Mouse (Mus musculus): ENCODE data around the gene Nup155. TPM values are rescaled to one million over a fixed set of nuclear protein-coding genes. Genes with fewer than 3 reads are reported as not detected.
A peak's percentile ranks its signal among the peaks of the same experiment; 100 is the strongest.
"Not testable (repeated sequence)": the region's sequence is repeated elsewhere in the genome, so short reads cannot be mapped to it uniquely, and the experiment has no call there.

Gene Nup155
- polyA plus RNA-seq (2015; fragmentation: Nextera tagmentation; extraction: Ambion mirVana) = 11.6 and 16.5 TPM in 2 replicates

- ATAC-seq (ENCODE audit: low read depth) = peak; percentile 93
- WGBS (ENCODE audit: insufficient replicate concordance) = under 1% methylated on average over 54 of the region's 54 CpGs
- Histone ChIP-seq H3K4me3 (replicated peaks) (peak within 1 kb of the TSS; percentile 73), H3K36me3 (peaks cover 28% of the 10 kb centered on the region), H3K4me2 (peak within 1 kb of the TSS; percentile 76), H3K27me3 (no peaks in the 10 kb centered on the region), H3K27ac (peak within 1 kb of the TSS; percentile 76), H3K4me1 (replicated peaks) (peaks cover 26% of the 10 kb centered on the region), H3K9me3 (replicated peaks) (no peaks in the 10 kb centered on the region), H3K9ac (peak within 1 kb of the TSS; percentile 81)
- peak; percentile 82 for DNase-seq
These were observed at the start of gene Nup155 for GRCm38 (mm10) chr15:8108966-8109743. Nup155 (plus strand) TSS chr15:8109273.

GRCm38 (mm10) chr15:8065221-8065620 is 43.9 kb upstream of the Nup155 start:
- WGBS (ENCODE audit: insufficient replicate concordance) = 67% methylated on average over 6 of the region's 6 CpGs

GRCm38 (mm10) chr15:8073159-8073558 is 35.9 kb upstream of the Nup155 start:
- not testable (repeated sequence) for H3K4me3 ChIP-seq (replicated peaks); H3K9me3 ChIP-seq (replicated peaks); ATAC-seq (ENCODE audit: low read depth); H3K27ac ChIP-seq; H3K4me1 ChIP-seq (replicated peaks); DNase-seq; H3K4me2 ChIP-seq; H3K27me3 ChIP-seq; H3K9ac ChIP-seq
- 74% methylated on average over 3 of the region's 3 CpGs for WGBS (ENCODE audit: insufficient replicate concordance)
- peaks cover 29% of the 10 kb centered on the region for H3K36me3 ChIP-seq

More at GRCm38 (mm10) chr15:8065221-8065620, 43.9 kb upstream of the Nup155 start:
- ATAC-seq (ENCODE audit: low read depth) (no peak), DNase-seq (no peak)
- Histone ChIP-seq H3K4me3 (replicated peaks) (no peak overlapping the region), H3K4me2 (no peak overlapping the region), H3K27me3 (no peaks in the 10 kb centered on the region), H3K9me3 (replicated peaks) (no peaks in the 10 kb centered on the region), H3K36me3 (peaks cover 3% of the 10 kb centered on the region; the same call in 1 of the 2 replicates), H3K4me1 (replicated peaks) (no peaks in the 10 kb centered on the region), H3K27ac (no peak overlapping the region), H3K9ac (no peak overlapping the region)

- no peaks in the 10 kb centered on the region for H3K4me1 ChIP-seq (replicated peaks)
- H3K27ac ChIP-seq = no peak overlapping the region
- DNase-seq (no peak), ATAC-seq (ENCODE audit: low read depth) (no peak)
- WGBS (ENCODE audit: insufficient replicate concordance) = 87% methylated on average over 8 of the region's 8 CpGs
- H3K27me3 ChIP-seq = no peaks in the 10 kb centered on the region
- H3K36me3 ChIP-seq = peaks cover 33% of the 10 kb centered on the region
- no peak overlapping the region for H3K4me3 ChIP-seq (replicated peaks)
- H3K4me2 ChIP-seq = no peak overlapping the region
- H3K9me3 ChIP-seq (replicated peaks) = no peaks in the 10 kb centered on the region
- no peak overlapping the region for H3K9ac ChIP-seq
These were observed 26.9 kb upstream of the Nup155 start for GRCm38 (mm10) chr15:8082139-8082538.

GRCm38 (mm10) chr15:8087293-8087692 is 21.8 kb upstream of the Nup155 start:
- H3K27me3 ChIP-seq = no peaks in the 10 kb centered on the region
- H3K9me3 ChIP-seq (replicated peaks) = no peaks in the 10 kb centered on the region
- no peaks in the 10 kb centered on the region for H3K4me1 ChIP-seq (replicated peaks)
- H3K4me2 ChIP-seq = no peak overlapping the region
- no peak overlapping the region for H3K4me3 ChIP-seq (replicated peaks)
- no peak for DNase-seq
- ATAC-seq (ENCODE audit: low read depth) = no peak
- no peak overlapping the region for H3K27ac ChIP-seq
- H3K36me3 ChIP-seq = peaks cover 24% of the 10 kb centered on the region
- no peak overlapping the region for H3K9ac ChIP-seq
- WGBS (ENCODE audit: insufficient replicate concordance) = 86% methylated on average over 4 of the region's 4 CpGs

GRCm38 (mm10) chr15:8088715-8089114 is 20.4 kb upstream of the Nup155 start:
- Histone ChIP-seq H3K36me3 (peaks cover 38% of the 10 kb centered on the region), H3K27ac (no peak overlapping the region), H3K9ac (no peak overlapping the region), H3K9me3 (replicated peaks) (no peaks in the 10 kb centered on the region), H3K4me1 (replicated peaks) (no peaks in the 10 kb centered on the region), H3K4me3 (replicated peaks) (no peak overlapping the region), H3K27me3 (no peaks in the 10 kb centered on the region), H3K4me2 (no peak overlapping the region)
- no peak for DNase-seq
- ATAC-seq (ENCODE audit: low read depth) = no peak
- WGBS (ENCODE audit: insufficient replicate concordance) = 71% methylated on average over 3 of the region's 3 CpGs

GRCm38 (mm10) chr15:8090685-8091084 is 18.4 kb upstream of the Nup155 start:
- no peaks in the 10 kb centered on the region for H3K4me1 ChIP-seq (replicated peaks)
- H3K9me3 ChIP-seq (replicated peaks) = no peaks in the 10 kb centered on the region
- H3K36me3 ChIP-seq = peaks cover 55% of the 10 kb centered on the region
- no peak overlapping the region for H3K4me3 ChIP-seq (replicated peaks)
- no peak overlapping the region for H3K27ac ChIP-seq
- H3K9ac ChIP-seq = no peak overlapping the region
- no peak for DNase-seq
- no peaks in the 10 kb centered on the region for H3K27me3 ChIP-seq
- no peak overlapping the region for H3K4me2 ChIP-seq
- ATAC-seq (ENCODE audit: low read depth) = no peak
- 87% methylated on average over 2 of the region's 2 CpGs for WGBS (ENCODE audit: insufficient replicate concordance)

GRCm38 (mm10) chr15:8092668-8093067 is 16.4 kb upstream of the Nup155 start:
- not testable (repeated sequence) for H3K9me3 ChIP-seq (replicated peaks); DNase-seq; H3K4me1 ChIP-seq (replicated peaks); H3K27ac ChIP-seq; H3K27me3 ChIP-seq; ATAC-seq (ENCODE audit: low read depth); H3K9ac ChIP-seq; H3K4me3 ChIP-seq (replicated peaks); H3K4me2 ChIP-seq
- 81% methylated on average over 1 of the region's 1 CpGs for WGBS (ENCODE audit: insufficient replicate concordance)
- H3K36me3 ChIP-seq = peaks cover 66% of the 10 kb centered on the region

- WGBS (ENCODE audit: insufficient replicate concordance) = 14% methylated on average over 7 of the region's 7 CpGs
- H3K4me1 ChIP-seq (replicated peaks) = peaks cover 7% of the 10 kb centered on the region; the same call in 1 of the 2 replicates
- peak; percentile 73 for DNase-seq
- peak overlapping the region; percentile 89 for H3K4me3 ChIP-seq (replicated peaks)
- peaks cover 37% of the 10 kb centered on the region for H3K36me3 ChIP-seq
- H3K27ac ChIP-seq = no peak overlapping the region
- H3K9ac ChIP-seq = peak overlapping the region; percentile 49
- H3K27me3 ChIP-seq = no peaks in the 10 kb centered on the region
- peak overlapping the region; percentile 64 for H3K4me2 ChIP-seq
- ATAC-seq (ENCODE audit: low read depth) = peak; percentile 56
- H3K9me3 ChIP-seq (replicated peaks) = no peaks in the 10 kb centered on the region
These were observed 11.2 kb upstream of the Nup155 start for GRCm38 (mm10) chr15:8097853-8098252.

GRCm38 (mm10) chr15:8098774-8099749 is 10.0 kb upstream of the Nup155 start, which contains the start of gene Wdr70:
Wdr70 (minus strand) TSS chr15:8099209.
- Histone ChIP-seq H3K4me1 (replicated peaks) (peaks cover 7% of the 10 kb centered on the region; the same call in 1 of the 2 replicates), H3K9ac (peak within 1 kb of the TSS; percentile 88), H3K4me2 (peak within 1 kb of the TSS; percentile 64), H3K27me3 (no peaks in the 10 kb centered on the region), H3K27ac (peak within 1 kb of the TSS; percentile 47; the same call in 1 of the 2 replicates), H3K4me3 (replicated peaks) (peak within 1 kb of the TSS; percentile 89), H3K36me3 (peaks cover 26% of the 10 kb centered on the region), H3K9me3 (replicated peaks) (no peaks in the 10 kb centered on the region)
- DNase-seq = peak; percentile 92
- WGBS (ENCODE audit: insufficient replicate concordance) = 2% methylated on average over 56 of the region's 56 CpGs
- ATAC-seq (ENCODE audit: low read depth) = peak; percentile 91

- H3K4me3 ChIP-seq (replicated peaks); DNase-seq; H3K4me2 ChIP-seq; H3K36me3 ChIP-seq; H3K27ac ChIP-seq; H3K27me3 ChIP-seq; ATAC-seq (ENCODE audit: low read depth); H3K9me3 ChIP-seq (replicated peaks); H3K9ac ChIP-seq; H3K4me1 ChIP-seq (replicated peaks): not testable (repeated sequence)
- 80% methylated on average over 15 of the region's 15 CpGs for WGBS (ENCODE audit: insufficient replicate concordance)
These were observed 7.0 kb upstream of the Nup155 start for GRCm38 (mm10) chr15:8101975-8102542.
